Mouse (Mus musculus) T-helper 17 cell (primary cell): Measurements from ENCODE around the gene Tmem81.

Experiments used
- in situ Hi-C, 2 experiments: fragments of 300-600 bp; cut with MboI, MseI; formaldehyde crosslinking; loops; 1 replicate in 1 of 2; 2 replicates in 1 of 2; pipeline ENCODE4 v1.15.1; 2025; ENCODE audit warnings: high pct_unique_total_duplicates in 2 of 2

Tmem81 gene

GRCm38 (mm10) chr1:132506058-132506457, at the start of gene Tmem81:
Gene Tmem81 (plus strand): TSS chr1:132506230.
- in situ Hi-C loops, result no loop called here

- in situ Hi-C loops, result no loop called here
Measured at GRCm38 (mm10) chr1:132464651-132465050, 41.4 kb upstream of the Tmem81 start.

GRCm38 (mm10) chr1:132468926-132469325, 37.1 kb upstream of the Tmem81 start:
- in situ Hi-C loops, result no loop called here

- in situ Hi-C loops, result no loop called here
Measured at GRCm38 (mm10) chr1:132469519-132469918, 36.5 kb upstream of the Tmem81 start.

- in situ Hi-C loops, result loop anchor here in 1 of 2 experiments (10.0 kb wide), 1 partner anchor 845 kb away; no protein-coding TSS in a partner anchor
Measured at GRCm38 (mm10) chr1:132470031-132470430, 36.0 kb upstream of the Tmem81 start.

GRCm38 (mm10) chr1:132471032-132471431, 35.0 kb upstream of the Tmem81 start:
- in situ Hi-C loops, result loop anchor here in 1 of 2 experiments (10.0 kb wide), 1 partner anchor 846 kb away; no protein-coding TSS in a partner anchor

GRCm38 (mm10) chr1:132471499-132471898, 34.5 kb upstream of the Tmem81 start:
- in situ Hi-C loops, result loop anchor here in 1 of 2 experiments (10.0 kb wide), 1 partner anchor 847 kb away; no protein-coding TSS in a partner anchor

- in situ Hi-C loops, result loop anchor here in 1 of 2 experiments (10.0 kb wide), 1 partner anchor 848 kb away; no protein-coding TSS in a partner anchor
Measured at GRCm38 (mm10) chr1:132472537-132472936, 33.5 kb upstream of the Tmem81 start.

- in situ Hi-C loops, result loop anchor here in 1 of 2 experiments (10.0 kb wide), 1 partner anchor 850 kb away; no protein-coding TSS in a partner anchor
Measured at GRCm38 (mm10) chr1:132474496-132474895, 31.5 kb upstream of the Tmem81 start.

GRCm38 (mm10) chr1:132476575-132476927, 29.5 kb upstream of the Tmem81 start:
- in situ Hi-C loops, result loop anchor here in 1 of 2 experiments (10.0 kb wide), 1 partner anchor 852 kb away; no protein-coding TSS in a partner anchor

GRCm38 (mm10) chr1:132476928-132477691, 28.9 kb upstream of the Tmem81 start, which contains the start of gene Rbbp5:
Gene Rbbp5 (plus strand): TSS chr1:132477365.
- in situ Hi-C loops, result loop anchor here in 1 of 2 experiments (10.0 kb wide), 1 partner anchor 852 kb away; no protein-coding TSS in a partner anchor

- in situ Hi-C loops, result loop anchor here in 1 of 2 experiments (10.0 kb wide), 1 partner anchor 855 kb away; no protein-coding TSS in a partner anchor
Measured at GRCm38 (mm10) chr1:132479438-132479837, 26.6 kb upstream of the Tmem81 start.

GRCm38 (mm10) chr1:132481619-132482018, 24.4 kb upstream of the Tmem81 start:
- in situ Hi-C loops, result no loop called here

GRCm38 (mm10) chr1:132483234-132483633, 22.8 kb upstream of the Tmem81 start:
- in situ Hi-C loops, result no loop called here

GRCm38 (mm10) chr1:132483759-132484158, 22.3 kb upstream of the Tmem81 start:
- in situ Hi-C loops, result no loop called here

- in situ Hi-C loops, result no loop called here
Measured at GRCm38 (mm10) chr1:132500535-132500934, 5.5 kb upstream of the Tmem81 start.

- in situ Hi-C loops, result no loop called here
Measured at GRCm38 (mm10) chr1:132505155-132505554, 875 bp upstream of the Tmem81 start.

GRCm38 (mm10) chr1:132506656-132507055, 626 bp downstream of the Tmem81 start:
- in situ Hi-C loops, result no loop called here

- in situ Hi-C loops, result no loop called here
Measured at GRCm38 (mm10) chr1:132509771-132510170, 3.7 kb downstream of the Tmem81 start.

GRCm38 (mm10) chr1:132511521-132511920, 5.5 kb downstream of the Tmem81 start:
- in situ Hi-C loops, result no loop called here

GRCm38 (mm10) chr1:132512106-132512505, 6.1 kb downstream of the Tmem81 start:
- in situ Hi-C loops, result no loop called here

- in situ Hi-C loops, result no loop called here
Measured at GRCm38 (mm10) chr1:132515339-132515738, 9.3 kb downstream of the Tmem81 start.

- in situ Hi-C loops, result no loop called here
Measured at GRCm38 (mm10) chr1:132516776-132517175, 10.7 kb downstream of the Tmem81 start.
